Mouse (Mus musculus) cerebellum, postnatal 4 days (tissue): Measurements from ENCODE around the gene Tomm20.
A peak's percentile ranks its signal among the peaks of the same experiment; 100 is the strongest.
"Not testable (repeated sequence)": the region's sequence is repeated elsewhere in the genome, so short reads cannot be mapped to it uniquely, and the experiment has no call there.

ENCODE experiments used
- DNase-seq, 2 experiments: peaks; one replicate each; pipeline ENCODE4 v3.0.0; 2022; ENCODE audit warnings: low spot score in 2 of 2, mixed read lengths in 1 of 2

The Tomm20 gene

GRCm38 (mm10) chr8:126945730-126946163, at the start of gene Tomm20:
Gene Tomm20 (minus strand): TSS chr8:126945844.
- peak; percentile 96 to 98 for DNase-seq

GRCm38 (mm10) chr8:126994506-126994905, 48.9 kb upstream of the Tomm20 start:
- no peak for DNase-seq

- no peak for DNase-seq
Observed at GRCm38 (mm10) chr8:126989363-126990153, 43.9 kb upstream of the Tomm20 start.

GRCm38 (mm10) chr8:126988346-126989006, 42.8 kb upstream of the Tomm20 start:
- peak in 1 of 2 experiments; percentile 37 for DNase-seq

- DNase-seq, result peak; percentile 71 to 87
Observed at GRCm38 (mm10) chr8:126986495-126986894, 40.9 kb upstream of the Tomm20 start.

- no peak for DNase-seq
Observed at GRCm38 (mm10) chr8:126980046-126980445, 34.4 kb upstream of the Tomm20 start.

- no peak for DNase-seq
Observed at GRCm38 (mm10) chr8:126979091-126979920, 33.7 kb upstream of the Tomm20 start.

- not testable (repeated sequence) for DNase-seq
Observed at GRCm38 (mm10) chr8:126978535-126978934, 32.9 kb upstream of the Tomm20 start.

- DNase-seq, result no peak
Observed at GRCm38 (mm10) chr8:126978028-126978427, 32.4 kb upstream of the Tomm20 start.

- DNase-seq, result no peak
Observed at GRCm38 (mm10) chr8:126976608-126977348, 31.1 kb upstream of the Tomm20 start.

- DNase-seq, result no peak
Observed at GRCm38 (mm10) chr8:126975706-126976105, 30.1 kb upstream of the Tomm20 start.

- DNase-seq, result no peak
Observed at GRCm38 (mm10) chr8:126974511-126974910, 28.9 kb upstream of the Tomm20 start.

GRCm38 (mm10) chr8:126973686-126974265, 28.1 kb upstream of the Tomm20 start:
- DNase-seq, result no peak

GRCm38 (mm10) chr8:126972649-126973048, 27.0 kb upstream of the Tomm20 start:
- no peak for DNase-seq

GRCm38 (mm10) chr8:126972102-126972501, 26.5 kb upstream of the Tomm20 start:
- no peak for DNase-seq

- no peak for DNase-seq
Observed at GRCm38 (mm10) chr8:126971314-126971664, 25.6 kb upstream of the Tomm20 start.

GRCm38 (mm10) chr8:126970579-126971313, 25.1 kb upstream of the Tomm20 start, which contains the start of gene Rbm34:
Gene Rbm34 (minus strand): TSS chr8:126971071.
- peak; percentile 83 to 94 for DNase-seq

- DNase-seq, result no peak
Observed at GRCm38 (mm10) chr8:126969546-126969945, 23.9 kb upstream of the Tomm20 start.

- DNase-seq, result no peak
Observed at GRCm38 (mm10) chr8:126968107-126968506, 22.5 kb upstream of the Tomm20 start.

- DNase-seq, result no peak
Observed at GRCm38 (mm10) chr8:126965246-126965645, 19.6 kb upstream of the Tomm20 start.
